Mouse (Mus musculus) ES-Bruce4 (cell line): Measurements from ENCODE around the gene Ctnna2.

Experiments
- CTCF ChIP-seq: IDR thresholded peaks from one replicate; pipeline ENCODE4 v1.8.1; 2011; ENCODE audit warnings: low read depth, low read length
- POLR2A ChIP-seq: IDR thresholded peaks from one replicate; pipeline ENCODE4 v1.8.1; 2011; ENCODE audit warnings: low read length; ENCODE audit not compliant: insufficient read depth

DNA sequence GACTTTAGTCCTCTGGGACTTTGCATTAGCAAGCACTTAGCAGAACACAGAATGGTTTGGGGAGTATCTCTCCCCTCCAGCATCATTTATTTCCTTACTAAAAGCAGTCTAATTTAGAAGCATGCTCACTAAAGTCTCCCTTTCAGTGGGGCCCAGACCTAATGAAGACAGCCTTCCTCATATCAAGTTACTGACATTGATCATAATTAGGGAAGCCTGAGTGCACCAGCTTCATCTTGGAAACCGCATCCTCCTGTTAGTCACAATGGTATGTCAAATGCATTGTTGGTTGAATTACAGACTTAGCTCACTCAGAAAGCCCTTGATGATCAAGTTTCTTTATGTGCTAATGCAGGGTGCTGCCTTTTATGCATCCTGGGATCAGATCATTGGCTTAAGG is 236.5 kb downstream of the Ctnna2 start:
- TF ChIP-seq CTCF (no peak), POLR2A (no peak)
